Mouse (Mus musculus): ENCODE measurements at regions not wholly inside any gene's neighbourhood (a gene's known extent, or its start where the extent isn't known, plus 50 kb on each side); places are given as distances from the start of the nearest gene placed in this dataset.

GRCm38 (mm10) chr1:169602122-169602521 is 53.2 kb upstream of the Rgs5 start:
- peak; percentile 12 for DNase-seq (ENCODE audit: low read depth)

- no peak for DNase-seq (ENCODE audit: low read depth)
These were observed 60.8 kb upstream of the Rgs5 start for GRCm38 (mm10) chr1:169594470-169594869.

- DNase-seq (ENCODE audit: low read depth), result no peak
These were observed 55.1 kb upstream of the Nuf2 start for GRCm38 (mm10) chr1:169586361-169586760.

- DNase-seq (ENCODE audit: low read depth), result no peak
These were observed 51.1 kb upstream of the Nuf2 start for GRCm38 (mm10) chr1:169582405-169582804.

Data from fibroblast of lung, adult 2 months (primary cell).